Mouse (Mus musculus): ENCODE measurements at regions not wholly inside any gene's neighbourhood (a gene's known extent, or its start where the extent isn't known, plus 50 kb on each side); places are given as distances from the start of the nearest gene placed in this dataset.

- DNase-seq (ENCODE audit: low read depth, low spot score): no peak
Measured at GRCm38 (mm10) chr3:143596011-143596683, 608.9 kb downstream of the Lmo4 start.

DNA sequence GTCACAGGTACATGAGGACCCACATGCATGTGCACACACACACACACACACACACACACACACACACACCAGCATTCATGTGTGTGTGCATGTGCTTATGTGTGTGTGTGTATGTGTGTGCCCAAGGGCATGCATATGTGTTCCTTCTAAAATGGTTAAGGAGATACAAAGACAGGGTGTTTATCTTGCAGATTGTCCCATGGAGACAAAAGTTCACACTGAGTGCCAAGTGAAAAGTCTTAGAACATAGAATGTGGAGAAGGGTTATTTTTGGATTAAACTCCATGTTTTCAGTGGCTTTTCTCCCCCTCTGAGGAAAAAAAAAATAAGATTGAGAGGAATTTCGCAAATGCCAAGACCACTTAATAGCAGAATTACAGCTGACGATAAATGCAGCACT lies 609.9 kb downstream of the Lmo4 start:
- DNase-seq (ENCODE audit: low read depth, low spot score): no peak

DNA sequence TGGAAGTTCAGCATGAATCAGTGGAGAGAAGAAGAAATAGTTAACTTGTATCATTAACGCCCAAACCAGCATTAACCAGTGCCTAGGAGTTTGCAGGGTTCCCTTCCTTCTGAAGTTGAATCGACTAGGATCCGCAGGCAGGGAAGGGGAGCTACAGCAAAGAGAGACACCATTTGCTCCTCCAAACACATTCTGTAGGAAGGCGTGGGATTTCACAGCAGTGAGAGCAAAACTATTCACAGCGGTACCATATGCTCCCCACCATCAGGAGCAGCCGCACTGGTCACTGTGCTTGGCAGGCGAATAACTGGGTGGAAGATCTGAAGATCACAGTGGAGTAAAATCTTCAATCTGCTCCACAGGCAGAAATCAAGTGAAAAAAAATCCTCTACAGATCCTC lies 610.3 kb downstream of the Lmo4 start:
- DNase-seq (ENCODE audit: low read depth, low spot score): peak; percentile 96

- DNase-seq (ENCODE audit: low read depth, low spot score): no peak
Measured at GRCm38 (mm10) chr3:143586653-143587052, 618.4 kb downstream of the Lmo4 start.

GRCm38 (mm10) chr3:143584692-143585603 lies 620.1 kb downstream of the Lmo4 start:
- peak; percentile 66 for DNase-seq (ENCODE audit: low read depth, low spot score)

GRCm38 (mm10) chr3:143576338-143577007 lies 628.5 kb downstream of the Lmo4 start:
- no peak for DNase-seq (ENCODE audit: low read depth, low spot score)

- no peak for DNase-seq (ENCODE audit: low read depth, low spot score)
Measured at GRCm38 (mm10) chr3:143575737-143576136, 629.3 kb downstream of the Lmo4 start.

DNA sequence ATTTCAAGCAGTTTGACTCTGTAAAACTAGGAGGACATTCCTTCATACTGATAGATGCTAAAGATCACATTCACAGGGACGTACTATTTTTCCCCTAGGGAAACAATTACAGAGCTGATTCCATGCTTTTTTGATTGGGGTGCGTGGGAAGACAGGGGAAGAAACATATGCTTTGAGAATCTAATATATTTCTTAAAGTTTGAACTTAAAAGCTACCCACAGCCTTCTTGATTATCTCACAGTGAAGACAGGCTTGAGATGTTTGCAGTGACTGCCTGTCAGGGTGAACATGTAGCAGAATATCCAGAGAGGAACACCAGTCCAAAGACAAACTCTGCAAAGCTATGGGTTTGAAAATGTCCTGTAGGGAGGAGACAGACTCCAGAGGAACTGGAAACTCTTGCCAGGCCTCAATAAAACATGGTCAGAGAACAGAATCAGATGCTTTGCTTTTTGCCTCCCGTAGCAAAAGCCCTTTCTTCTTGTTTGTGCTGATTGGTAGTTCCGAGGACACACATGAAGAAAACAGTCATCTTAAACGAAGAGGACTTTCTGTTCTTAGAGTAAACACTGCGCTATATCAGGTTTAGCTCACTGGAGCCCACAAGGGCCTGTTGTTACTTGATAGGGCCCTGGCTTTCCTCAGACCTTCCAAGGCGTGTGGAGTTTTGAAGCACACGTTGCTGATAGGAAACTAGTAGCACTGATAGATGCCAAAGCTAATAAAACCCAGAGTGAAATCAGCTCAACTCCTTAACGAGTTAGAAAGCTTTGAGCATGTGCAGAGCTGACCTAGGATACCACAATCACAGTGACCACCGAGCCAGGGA lies 630.8 kb downstream of the Lmo4 start:
- no peak for DNase-seq (ENCODE audit: low read depth, low spot score)

DNA sequence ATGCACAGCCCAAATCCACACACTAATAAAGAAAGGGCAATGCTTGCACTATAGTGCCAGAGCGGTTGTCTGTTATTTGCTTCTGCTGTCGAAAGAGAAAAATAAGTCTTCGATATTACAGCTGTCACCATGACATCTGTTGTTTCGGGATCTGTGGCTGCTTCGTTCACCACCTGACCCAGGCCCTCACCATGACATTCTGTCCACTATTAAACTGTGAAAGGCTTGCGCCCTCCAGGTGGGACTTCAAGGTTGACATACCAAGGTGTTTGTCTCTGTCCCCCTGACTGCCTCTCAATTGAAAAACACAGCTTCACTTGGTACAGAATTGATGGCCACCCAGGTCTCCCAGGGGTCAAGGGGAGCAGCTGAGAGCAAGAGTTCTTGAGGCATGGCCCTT lies 635.1 kb downstream of the Lmo4 start:
- no peak for DNase-seq (ENCODE audit: low read depth, low spot score)

GRCm38 (mm10) chr3:143565067-143565466 lies 640.0 kb downstream of the Lmo4 start:
- no peak for DNase-seq (ENCODE audit: low read depth, low spot score)

GRCm38 (mm10) chr3:143542811-143543210 lies 661.0 kb upstream of the Pkn2 start:
- DNase-seq (ENCODE audit: low read depth, low spot score): no peak

DNA sequence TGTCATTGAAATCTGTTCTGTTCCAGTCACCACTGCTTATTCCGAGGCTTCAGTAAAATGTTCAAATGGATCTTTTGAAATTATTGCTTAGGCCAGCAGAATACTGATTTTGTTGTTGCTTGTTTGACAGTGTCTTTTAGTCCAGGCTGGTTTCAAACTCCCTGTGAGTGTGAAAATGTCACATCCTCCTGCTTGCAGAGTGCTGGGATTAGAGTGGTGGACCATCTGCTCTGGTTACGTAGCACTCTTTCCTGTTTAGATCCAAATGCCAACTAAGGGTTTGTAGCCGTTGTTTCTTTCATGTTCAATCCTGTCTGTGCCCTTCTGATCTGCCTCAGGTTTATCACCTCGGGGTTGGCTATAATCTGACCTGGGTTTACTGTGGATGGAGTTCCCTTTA lies 646.2 kb upstream of the Pkn2 start:
- DNase-seq (ENCODE audit: low read depth, low spot score): peak; percentile 45

DNA sequence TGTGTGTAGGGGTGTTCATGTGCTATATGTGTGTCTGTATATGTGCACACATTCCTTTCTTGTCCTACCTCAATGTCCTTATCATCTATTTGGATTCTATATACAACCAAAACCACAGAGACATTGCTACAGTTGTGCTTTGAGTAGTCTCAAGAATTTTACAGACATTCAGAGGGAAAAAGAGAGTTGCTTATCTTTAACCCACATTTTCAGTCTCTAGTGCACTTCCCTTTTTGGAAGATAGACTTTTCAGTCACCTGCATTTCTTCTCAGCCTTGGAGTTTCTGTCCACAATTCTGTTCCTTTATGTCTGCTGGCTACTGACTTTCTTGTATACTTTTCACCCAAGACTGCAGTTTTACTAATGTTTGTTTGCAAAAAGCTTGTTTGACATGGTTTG lies 645.5 kb upstream of the Pkn2 start:
- no peak for DNase-seq (ENCODE audit: low read depth, low spot score)

DNA sequence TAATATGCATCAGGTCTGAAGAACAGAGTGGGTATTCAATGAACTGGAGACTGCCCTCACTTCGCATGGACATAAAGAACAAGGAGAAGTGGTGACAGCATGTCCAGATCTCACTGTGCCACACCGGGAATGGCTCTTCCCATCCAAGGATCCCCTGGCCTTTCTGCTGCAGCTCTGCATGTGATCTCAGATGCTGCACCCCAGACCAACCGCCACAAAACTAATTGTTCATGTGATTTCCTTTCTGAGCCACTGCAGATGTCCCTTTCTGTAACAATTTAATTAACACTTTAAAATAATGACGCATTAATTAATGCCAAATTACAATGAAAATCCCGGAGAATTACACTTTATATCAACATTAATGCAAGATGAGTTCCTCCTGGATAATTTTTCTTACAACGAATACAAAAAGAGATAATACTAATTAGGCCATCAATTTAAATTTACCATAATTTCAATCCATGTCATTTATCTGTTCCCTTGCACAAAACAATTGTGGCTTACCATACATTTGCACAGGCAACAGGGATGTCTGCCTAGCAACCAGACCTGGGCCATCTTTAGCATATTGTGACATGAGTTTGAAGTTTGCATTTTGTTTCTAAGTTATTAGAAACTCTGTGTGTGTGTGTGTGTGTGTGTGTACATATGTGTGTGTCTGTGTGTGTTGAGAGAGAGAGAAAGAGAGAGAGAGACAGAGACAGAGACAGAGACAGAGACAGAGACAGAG lies 630.9 kb upstream of the Pkn2 start:
- no peak for DNase-seq (ENCODE audit: low read depth, low spot score)

- DNase-seq (ENCODE audit: low read depth, low spot score): no peak
Measured at GRCm38 (mm10) chr3:143509531-143509930, 627.7 kb upstream of the Pkn2 start.

GRCm38 (mm10) chr3:143508280-143508679 lies 626.5 kb upstream of the Pkn2 start:
- DNase-seq (ENCODE audit: low read depth, low spot score): peak; percentile 80

DNA sequence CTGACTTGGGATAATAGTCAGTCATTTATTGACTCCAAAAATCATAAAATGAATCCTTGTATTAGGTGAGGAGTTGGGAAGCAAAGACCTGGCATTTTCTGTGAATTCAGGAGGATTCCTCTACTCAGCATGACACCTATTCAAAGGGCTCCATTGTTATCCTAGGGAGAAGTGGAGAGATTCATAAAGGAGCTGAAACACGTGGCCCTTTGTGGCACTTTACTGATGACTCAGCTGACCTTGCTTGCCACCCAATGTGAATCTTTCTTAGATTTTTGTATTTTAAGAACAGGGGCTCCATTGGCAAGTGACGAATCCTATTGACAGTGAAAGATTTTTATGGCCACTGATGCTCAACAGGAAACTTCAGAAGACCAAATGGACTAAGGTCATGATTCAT lies 619.2 kb upstream of the Pkn2 start:
- DNase-seq (ENCODE audit: low read depth, low spot score): no peak

- DNase-seq (ENCODE audit: low read depth, low spot score): no peak
Measured at GRCm38 (mm10) chr3:143495389-143495788, 613.6 kb upstream of the Pkn2 start.

- DNase-seq (ENCODE audit: low read depth, low spot score): no peak
Measured at GRCm38 (mm10) chr3:143477916-143478610, 596.3 kb upstream of the Pkn2 start.

DNA sequence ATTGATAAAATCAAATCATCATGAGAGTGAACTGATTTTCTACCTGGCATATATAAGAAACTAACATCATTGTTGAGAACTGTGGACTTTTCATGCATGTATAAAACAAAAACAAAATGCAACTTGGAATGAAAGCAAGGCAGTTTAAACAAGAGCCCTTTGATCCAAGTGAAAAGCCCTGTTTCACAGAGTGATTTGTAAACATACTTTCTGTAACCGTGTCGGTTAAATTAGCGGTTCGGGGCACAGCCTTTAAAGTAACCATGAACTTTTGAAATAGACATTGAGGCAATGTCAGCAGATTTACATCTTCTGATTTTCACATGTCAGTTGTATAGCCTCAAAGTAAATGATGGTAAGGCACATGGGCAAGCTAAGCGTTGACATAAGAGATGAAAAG lies 593.7 kb upstream of the Pkn2 start:
- DNase-seq (ENCODE audit: low read depth, low spot score): no peak
